Mouse (Mus musculus): ENCODE measurements around the gene Tmem107. TPM values are rescaled to one million over a fixed set of nuclear protein-coding genes. Genes with fewer than 3 reads are reported as not detected.

The Tmem107 gene
- polyA plus RNA-seq, 1 experiment from 2014 or later = 60.8 TPM

- under 1% methylated on average over 33 of the region's 33 CpGs for whole genome bisulfite sequencing
- Histone ChIP-seq H3K9me3 (no peaks in the 10 kb centered on the region), H3K27me3 (ENCODE audit: poor library complexity, severe bottlenecking) (peaks cover 47% of the 10 kb centered on the region), H3K4me3 (peak overlapping the region; percentile 84), H3K27ac (peak overlapping the region; percentile 31; the same call in 1 of the 2 replicates), H3K36me3 (replicated peaks) (no peaks in the 10 kb centered on the region), H3K4me1 (peaks cover 73% of the 10 kb centered on the region)
- peak; percentile 57 for DNase-seq (ENCODE audit: extremely low spot score, low spot score)
These were observed 50.6 kb downstream of the Tmem107 start for GRCm38 (mm10) chr11:69121001-69121740.

GRCm38 (mm10) chr11:69121741-69122335 is 51.2 kb downstream of the Tmem107 start:
- Histone ChIP-seq H3K4me3 (peak overlapping the region; percentile 84), H3K4me1 (peaks cover 77% of the 10 kb centered on the region), H3K27me3 (ENCODE audit: poor library complexity, severe bottlenecking) (peaks cover 47% of the 10 kb centered on the region), H3K36me3 (replicated peaks) (no peaks in the 10 kb centered on the region), H3K9me3 (no peaks in the 10 kb centered on the region), H3K27ac (peak overlapping the region; percentile 82)
- DNase-seq (ENCODE audit: extremely low spot score, low spot score) = no peak
- under 1% methylated on average over 32 of the region's 32 CpGs for WGBS

- Histone ChIP-seq H3K27me3 (ENCODE audit: poor library complexity, severe bottlenecking) (peaks cover 47% of the 10 kb centered on the region), H3K9me3 (no peaks in the 10 kb centered on the region), H3K36me3 (replicated peaks) (no peaks in the 10 kb centered on the region), H3K4me1 (peaks cover 71% of the 10 kb centered on the region), H3K4me3 (peak within 1 kb of the TSS; percentile 84), H3K27ac (peak within 1 kb of the TSS; percentile 82)
- under 1% methylated on average over 66 of the region's 66 CpGs for WGBS
- DNase-seq (ENCODE audit: extremely low spot score, low spot score) = peak; percentile 89
These were observed 51.8 kb downstream of the Tmem107 start, which contains the start of gene 9130213A22Rik for GRCm38 (mm10) chr11:69122336-69122951. TSS of gene 9130213A22Rik (minus strand) at chr11:69122589.

Other genes with a start within 250 kb of the Tmem107 start
- 49.4 and 51.3 TPM in 2 replicates for gene Ndel1, start 198.9 kb upstream of the Tmem107 start, polyA plus RNA-seq (2016; fragmentation: Nextera tagmentation; extraction: Ambion mirVana)
- 0.05 and 0.11 TPM in 2 replicates for gene Rnf222, start 182.3 kb upstream of the Tmem107 start, polyA plus RNA-seq (2016; fragmentation: Nextera tagmentation; extraction: Ambion mirVana)
- 1,077 and 1,081 TPM in 2 replicates for gene Rpl26, start 169.2 kb upstream of the Tmem107 start, polyA plus RNA-seq (2016; fragmentation: Nextera tagmentation; extraction: Ambion mirVana)
- not detected in 2 replicates for gene Odf4, start 143.7 kb upstream of the Tmem107 start, polyA plus RNA-seq (2016; fragmentation: Nextera tagmentation; extraction: Ambion mirVana)
- 6.7 and 6.8 TPM in 2 replicates for gene Arhgef15, start 113.3 kb upstream of the Tmem107 start, polyA plus RNA-seq (2016; fragmentation: Nextera tagmentation; extraction: Ambion mirVana)
- gene Slc25a35, start 102.7 kb upstream of the Tmem107 start, polyA plus RNA-seq (2016; fragmentation: Nextera tagmentation; extraction: Ambion mirVana) = 1.9 and 2.1 TPM in 2 replicates
- gene Rangrf, start 95.6 kb upstream of the Tmem107 start, polyA plus RNA-seq (2016; fragmentation: Nextera tagmentation; extraction: Ambion mirVana) = 90.7 and 97.5 TPM in 2 replicates
- gene Pfas, start 62.3 kb upstream of the Tmem107 start, polyA plus RNA-seq (2016; fragmentation: Nextera tagmentation; extraction: Ambion mirVana) = 70.5 and 72.8 TPM in 2 replicates
- gene Ctc1, start 54.9 kb upstream of the Tmem107 start, polyA plus RNA-seq (2016; fragmentation: Nextera tagmentation; extraction: Ambion mirVana) = 79.6 and 86.1 TPM in 2 replicates
- 227 and 236 TPM in 2 replicates for gene Aurkb, start 25.2 kb upstream of the Tmem107 start, polyA plus RNA-seq (2016; fragmentation: Nextera tagmentation; extraction: Ambion mirVana)
- gene Borcs6, start 11.1 kb upstream of the Tmem107 start, polyA plus RNA-seq (2016; fragmentation: Nextera tagmentation; extraction: Ambion mirVana) = 3.8 and 4.1 TPM in 2 replicates
- 51.3 and 57.6 TPM in 2 replicates for gene Vamp2, start 17.7 kb downstream of the Tmem107 start, polyA plus RNA-seq (2016; fragmentation: Nextera tagmentation; extraction: Ambion mirVana)
- 7.3 and 9.0 TPM in 2 replicates for gene Per1, start 24.4 kb downstream of the Tmem107 start, polyA plus RNA-seq (2016; fragmentation: Nextera tagmentation; extraction: Ambion mirVana)
- gene Hes7, start 49.6 kb downstream of the Tmem107 start, polyA plus RNA-seq (2016; fragmentation: Nextera tagmentation; extraction: Ambion mirVana) = 0.16 and 0.17 TPM in 2 replicates
- 0.11 and 0.16 TPM in 2 replicates for gene 9130213A22Rik, start 51.8 kb downstream of the Tmem107 start, polyA plus RNA-seq (2016; fragmentation: Nextera tagmentation; extraction: Ambion mirVana)
- 0.26 and 0.28 TPM in 2 replicates for gene Aloxe3, start 55.1 kb downstream of the Tmem107 start, polyA plus RNA-seq (2016; fragmentation: Nextera tagmentation; extraction: Ambion mirVana)
- gene Alox12b, start 86.2 kb downstream of the Tmem107 start, polyA plus RNA-seq (2016; fragmentation: Nextera tagmentation; extraction: Ambion mirVana) = 0.05 TPM in 1 of 2 replicates, not detected in the other
- 0.10 TPM in 1 of 2 replicates, not detected in the other for gene Alox8, start 127.0 kb downstream of the Tmem107 start, polyA plus RNA-seq (2016; fragmentation: Nextera tagmentation; extraction: Ambion mirVana)
- 0.04 and 0.06 TPM in 2 replicates for gene Gucy2e, start 166.2 kb downstream of the Tmem107 start, polyA plus RNA-seq (2016; fragmentation: Nextera tagmentation; extraction: Ambion mirVana)

Measured in forebrain, embryonic 10.5 days (tissue).